Mouse (Mus musculus) lung, postnatal 4 days (tissue): Measurements from ENCODE around the gene Src.
A peak's percentile ranks its signal among the peaks of the same experiment; 100 is the strongest.

Experiments
- DNase-seq, 2 experiments: peaks; one replicate each; pipeline ENCODE4 v3.0.0; 2021

The Src gene

DNA sequence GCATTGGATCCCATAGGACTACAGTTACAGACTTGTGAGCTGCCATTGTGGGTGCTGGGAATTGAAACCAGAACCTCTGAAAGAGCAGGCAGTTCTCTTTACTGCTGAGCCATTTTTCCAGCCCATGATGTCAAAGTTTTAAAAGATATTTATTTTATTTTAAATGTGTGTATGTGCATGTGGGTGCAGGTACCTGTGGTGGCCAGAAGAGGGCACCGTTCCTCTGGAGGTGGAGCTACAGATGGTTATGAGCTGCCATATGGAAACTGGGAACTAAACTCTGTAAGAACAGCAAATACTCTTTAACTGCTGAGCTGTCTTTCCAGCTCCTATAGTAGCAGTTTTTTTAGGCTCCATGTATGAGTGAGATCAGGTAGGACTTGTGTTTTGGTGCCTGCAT, 23.1 kb downstream of the Src start:
- DNase-seq = no peak

DNA sequence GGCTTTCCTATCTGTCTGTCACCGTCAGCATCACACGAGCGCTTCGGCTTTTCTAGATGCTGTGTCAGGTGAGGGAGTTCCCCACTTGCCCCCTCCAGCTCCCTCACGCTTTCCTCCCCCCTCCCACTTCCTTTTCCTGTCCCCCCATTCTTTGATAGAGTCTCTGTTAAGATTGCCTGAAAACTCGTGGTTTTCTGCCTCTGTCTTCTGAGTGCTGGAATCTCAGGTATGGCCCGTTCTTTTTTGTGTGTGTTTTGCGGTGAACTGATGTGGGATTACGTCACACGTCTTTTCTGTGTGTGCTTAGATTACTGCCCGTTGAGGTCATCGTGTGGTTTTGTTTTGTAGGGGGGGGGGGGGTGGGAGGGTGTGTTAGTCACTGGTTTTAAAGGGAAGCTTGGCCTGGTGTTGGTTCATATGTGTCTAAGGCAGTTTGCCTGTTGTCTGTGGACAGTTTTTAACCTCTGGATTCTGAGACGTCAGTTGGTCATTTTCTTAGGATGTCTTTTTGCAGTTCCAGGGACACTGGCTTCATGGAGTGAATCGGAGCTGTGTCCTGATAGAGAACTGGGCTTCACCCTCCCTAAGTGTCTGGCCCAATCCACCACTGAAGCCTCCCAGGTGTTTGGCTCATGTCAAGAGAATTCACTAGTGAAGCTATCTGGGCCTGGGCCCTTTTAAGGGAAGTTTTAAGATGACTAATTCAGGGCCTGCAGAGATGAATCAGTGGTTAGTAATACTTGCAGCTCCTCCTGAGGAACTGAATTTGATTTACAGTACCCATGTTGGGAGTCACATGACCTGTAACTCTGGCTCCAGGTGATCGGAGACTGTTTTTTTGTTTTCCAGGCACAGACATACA, 29.3 kb downstream of the Src start:
- DNase-seq = no peak

DNA sequence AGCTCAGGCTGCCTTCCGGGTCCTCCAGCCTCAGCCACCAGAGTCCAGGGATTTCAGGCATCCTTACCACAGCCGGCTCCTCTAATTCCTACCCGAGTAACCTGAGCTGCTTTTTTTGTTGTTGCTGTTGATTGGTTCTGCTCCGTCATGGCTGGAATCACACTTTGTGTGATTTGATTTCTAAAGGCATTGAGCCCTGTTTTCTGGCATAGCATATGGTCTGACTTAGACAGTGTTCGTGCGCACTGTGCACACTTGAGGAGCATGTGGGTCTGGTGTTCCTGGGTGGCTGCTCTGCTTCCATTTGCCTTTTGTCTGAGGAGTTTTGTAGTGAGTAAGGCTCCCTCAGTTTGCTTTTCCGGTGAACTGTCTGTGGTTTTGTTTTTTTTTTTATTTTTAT, 30.1 kb downstream of the Src start:
- DNase-seq = no peak

DNA sequence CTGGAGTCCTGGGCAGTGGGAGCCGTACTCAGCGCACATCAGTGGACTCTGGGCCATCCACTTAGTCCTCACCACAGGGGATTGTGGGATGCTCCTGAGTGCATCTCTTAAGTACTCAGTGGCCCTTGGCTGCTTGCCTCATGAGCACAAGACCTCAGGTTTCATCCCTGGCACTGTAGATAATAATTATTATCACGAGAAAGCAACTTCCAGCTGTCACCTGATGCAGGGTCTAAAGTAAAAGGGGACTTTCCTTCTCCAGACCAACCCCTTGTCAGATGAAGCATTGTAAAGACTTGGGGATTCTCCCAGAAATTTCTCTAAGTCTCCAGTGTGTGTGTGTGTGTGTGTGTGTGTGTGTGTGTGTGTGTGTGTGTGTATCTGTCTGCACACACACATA, 32.7 kb downstream of the Src start:
- no peak for DNase-seq

DNA sequence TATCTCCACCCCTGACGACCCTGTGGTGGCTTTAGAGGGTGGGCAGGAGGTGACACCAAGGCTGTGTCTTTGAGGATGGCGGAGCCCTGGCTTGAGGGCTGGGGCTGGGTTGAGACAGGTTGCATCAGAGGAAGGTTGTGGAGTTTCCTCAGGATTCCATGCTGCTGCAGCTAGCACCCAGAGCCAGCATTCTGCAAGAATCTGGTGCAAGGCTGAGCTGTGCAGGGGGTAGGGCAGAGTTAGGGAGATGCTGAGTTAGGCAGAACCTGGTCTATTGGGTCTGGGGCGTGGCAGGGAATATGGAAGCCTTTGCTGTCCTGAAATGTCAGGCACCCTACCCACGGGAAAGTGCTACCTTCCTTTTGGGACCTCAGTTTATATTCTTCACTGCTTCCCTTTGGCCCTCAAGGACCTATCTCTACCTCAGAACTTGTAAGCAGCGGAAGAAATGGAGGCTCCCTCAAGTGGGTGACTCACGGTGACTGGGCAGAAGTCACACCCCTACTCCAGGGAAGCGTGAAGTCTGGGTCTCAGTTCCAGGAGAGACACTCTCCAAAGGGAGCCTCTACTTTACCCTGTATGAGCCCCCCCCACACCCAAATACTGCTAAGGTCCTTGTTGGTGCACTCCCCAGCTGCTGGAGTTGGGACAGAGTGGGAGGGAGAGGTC, 33.3 kb downstream of the Src start:
- no peak for DNase-seq

DNA sequence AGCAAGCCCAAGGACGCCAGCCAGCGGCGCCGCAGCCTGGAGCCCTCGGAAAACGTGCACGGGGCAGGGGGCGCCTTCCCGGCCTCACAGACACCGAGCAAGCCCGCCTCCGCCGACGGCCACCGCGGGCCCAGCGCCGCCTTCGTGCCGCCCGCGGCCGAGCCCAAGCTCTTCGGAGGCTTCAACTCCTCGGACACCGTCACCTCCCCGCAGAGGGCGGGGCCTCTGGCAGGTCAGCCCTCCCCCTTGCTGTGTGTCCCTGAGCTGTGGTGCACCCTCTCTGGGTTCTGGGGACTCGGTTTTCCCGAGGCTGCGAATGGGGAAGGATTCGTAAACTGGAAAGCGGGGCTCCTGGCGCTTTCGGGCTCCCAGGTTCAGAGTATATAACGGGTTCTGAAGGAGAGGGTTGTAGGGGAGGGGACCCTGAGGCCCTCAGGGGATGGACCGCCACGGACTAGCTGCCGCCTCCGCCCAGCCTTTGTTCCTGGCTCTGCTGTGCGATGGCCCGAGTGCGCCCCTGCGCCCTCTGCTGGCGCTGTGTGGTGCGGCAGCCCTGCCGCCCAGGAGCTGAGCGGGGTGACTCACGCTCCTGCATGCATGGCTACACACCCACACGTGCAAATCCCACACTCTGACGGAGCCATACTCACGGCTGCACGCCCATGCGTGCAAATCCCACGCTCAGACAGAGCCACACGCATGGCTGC, 39.0 kb downstream of the Src start:
- DNase-seq = peak; percentile 93 to 94

DNA sequence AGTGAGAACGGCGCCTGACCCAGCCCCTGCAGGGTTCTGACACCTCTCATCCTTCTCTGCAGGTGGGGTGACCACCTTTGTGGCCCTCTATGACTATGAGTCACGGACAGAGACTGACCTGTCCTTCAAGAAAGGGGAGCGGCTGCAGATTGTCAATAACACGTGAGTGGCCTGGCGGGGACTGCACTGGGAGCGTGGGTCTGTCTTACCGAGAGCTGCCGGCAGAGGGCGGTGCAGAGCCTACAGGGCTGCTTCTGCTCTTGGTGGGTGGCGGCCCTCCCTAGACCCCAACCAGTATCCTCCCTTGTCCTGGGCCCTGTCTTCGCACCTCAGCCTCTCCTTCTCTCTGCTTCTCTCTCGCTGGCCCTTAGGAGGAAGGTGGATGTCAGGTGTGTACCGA, 40.2 kb downstream of the Src start:
- peak; percentile 80 to 87 for DNase-seq

DNA sequence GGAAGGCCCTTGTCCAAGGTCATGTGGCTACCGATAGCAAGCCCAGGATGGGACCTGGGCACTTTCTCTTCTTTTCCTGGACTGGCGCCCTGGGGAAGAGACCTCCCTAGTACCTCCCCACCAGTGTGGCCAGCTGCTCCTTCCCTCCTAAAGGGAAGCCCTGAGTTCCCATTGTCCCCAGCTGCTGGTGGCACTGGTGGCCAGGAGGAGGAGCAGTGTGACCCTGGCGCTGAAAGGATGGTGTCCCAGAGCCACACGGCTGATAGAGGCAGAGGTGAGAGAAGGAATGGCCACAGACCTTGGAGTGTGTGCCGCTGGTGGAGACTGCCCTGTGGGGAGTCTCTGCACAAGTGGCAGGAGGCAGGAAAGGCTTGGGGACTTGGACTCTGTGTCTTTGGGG, 41.5 kb downstream of the Src start:
- no peak for DNase-seq

DNA sequence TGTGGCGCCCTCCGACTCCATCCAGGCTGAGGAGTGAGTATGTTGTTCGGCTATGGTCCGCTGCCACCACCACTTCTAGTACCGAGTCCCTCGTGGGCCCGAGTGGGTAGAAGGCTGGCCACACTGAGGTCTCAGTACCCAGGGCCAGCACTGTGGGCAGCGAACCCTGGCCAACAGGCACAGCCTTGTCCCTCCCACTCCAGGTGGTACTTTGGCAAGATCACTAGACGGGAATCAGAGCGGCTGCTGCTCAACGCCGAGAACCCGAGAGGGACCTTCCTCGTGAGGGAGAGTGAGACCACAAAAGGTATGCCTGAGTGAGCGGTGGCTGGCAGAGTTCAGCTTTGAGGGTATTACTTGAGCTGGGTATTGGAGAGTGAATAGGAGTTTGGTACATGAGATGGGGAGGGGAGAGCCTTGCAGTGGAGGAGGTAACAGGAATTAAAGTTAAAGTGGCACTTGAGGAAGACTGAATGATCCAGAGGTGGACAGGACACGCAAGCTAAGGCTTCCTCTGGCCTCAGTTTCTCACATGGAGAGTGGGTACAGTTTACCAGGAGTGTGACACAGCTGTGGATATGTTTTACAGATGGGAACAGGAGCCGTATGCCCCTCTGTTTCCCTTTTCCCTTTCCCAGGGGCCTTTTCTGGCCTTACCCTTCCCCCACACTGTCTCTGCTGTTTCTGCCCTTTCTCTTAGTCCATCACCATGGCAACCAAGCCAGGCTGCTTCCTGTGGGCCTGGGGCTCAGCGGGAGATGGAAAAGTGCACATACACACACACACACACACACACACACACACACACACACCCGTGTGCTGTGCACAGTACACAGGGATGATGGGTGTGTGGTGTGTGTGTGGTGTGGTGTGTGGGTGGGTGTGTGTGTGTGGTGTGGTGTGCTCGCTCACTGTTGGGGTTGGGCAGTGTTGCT, 44.8 kb downstream of the Src start:
- no peak for DNase-seq

DNA sequence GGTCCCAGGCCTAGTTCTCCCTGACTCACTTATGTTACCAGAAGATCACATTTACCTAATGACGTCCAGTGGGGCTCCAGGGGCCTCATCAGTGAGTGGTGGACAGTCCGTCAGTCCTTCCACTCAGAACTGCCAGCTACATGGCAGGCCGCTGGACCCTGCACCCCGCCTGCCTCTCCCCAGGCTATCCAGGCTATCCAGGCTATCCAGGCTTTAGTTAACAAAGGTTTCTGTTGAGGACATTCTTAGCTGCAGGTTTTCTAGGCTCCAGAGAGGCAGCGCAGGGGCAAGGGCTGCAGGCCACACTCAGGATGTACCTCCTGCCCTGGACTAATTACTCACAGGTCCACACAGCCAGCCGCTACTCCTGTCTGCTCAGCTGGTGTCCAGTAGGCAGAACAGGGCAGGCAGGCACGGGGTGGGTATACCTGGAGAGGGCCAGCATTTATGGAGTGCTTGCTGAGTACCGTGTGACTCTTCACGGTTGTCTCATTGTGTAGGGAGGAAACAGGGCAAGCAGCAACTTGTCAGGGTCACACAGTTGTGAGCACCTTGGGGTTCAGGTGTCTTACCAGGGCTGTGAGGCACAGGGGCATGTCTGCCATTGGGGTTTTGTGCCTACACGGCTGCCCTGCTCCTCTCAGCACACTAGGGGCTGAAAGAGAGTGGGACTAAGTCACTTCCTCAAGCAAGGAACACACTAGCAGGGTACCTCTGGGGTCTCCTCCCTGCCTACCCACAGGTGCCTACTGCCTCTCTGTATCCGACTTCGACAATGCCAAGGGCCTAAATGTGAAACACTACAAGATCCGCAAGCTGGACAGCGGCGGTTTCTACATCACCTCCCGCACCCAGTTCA, 45.9 kb downstream of the Src start:
- DNase-seq = no peak

DNA sequence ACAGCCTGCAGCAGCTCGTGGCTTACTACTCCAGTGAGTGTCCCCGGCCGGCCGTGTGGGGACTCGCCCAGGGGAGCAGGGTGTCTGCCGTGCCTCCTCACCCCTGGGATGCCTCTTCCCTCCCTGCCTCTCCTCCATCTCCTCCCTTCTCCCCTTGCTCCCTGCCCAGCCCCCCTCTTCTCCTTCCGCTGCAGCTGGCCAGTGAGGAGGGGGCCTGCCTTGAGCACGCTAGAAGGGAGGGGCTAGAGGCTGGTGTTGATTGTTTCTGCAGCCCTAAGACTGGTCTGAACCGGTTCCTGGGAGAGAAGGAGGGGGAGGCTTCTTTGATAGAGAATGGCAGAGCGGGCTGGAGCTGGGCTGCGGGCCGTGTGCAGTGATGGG, 46.5 kb downstream of the Src start:
- DNase-seq = peak in 1 of 2 experiments; percentile 53

DNA sequence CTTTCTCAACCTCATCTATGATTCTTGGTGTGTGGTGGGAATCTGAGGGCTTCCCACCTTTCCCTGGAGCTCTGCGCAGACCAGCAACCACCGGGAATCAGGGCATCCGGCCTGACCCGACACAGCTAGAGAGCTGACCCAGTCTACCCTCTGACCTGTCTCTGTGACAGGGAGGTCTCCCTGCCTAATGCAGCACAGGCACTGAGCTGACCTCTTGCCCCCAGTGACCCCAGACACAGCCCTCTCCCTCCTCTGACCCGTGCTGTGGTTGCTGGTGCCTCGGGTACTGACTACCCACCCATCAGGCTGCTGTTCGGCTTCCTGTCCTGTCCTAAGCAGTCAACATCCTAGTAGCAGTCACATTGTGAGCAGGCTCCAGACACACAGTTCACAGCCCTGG, 48.6 kb downstream of the Src start:
- DNase-seq = no peak

DNA sequence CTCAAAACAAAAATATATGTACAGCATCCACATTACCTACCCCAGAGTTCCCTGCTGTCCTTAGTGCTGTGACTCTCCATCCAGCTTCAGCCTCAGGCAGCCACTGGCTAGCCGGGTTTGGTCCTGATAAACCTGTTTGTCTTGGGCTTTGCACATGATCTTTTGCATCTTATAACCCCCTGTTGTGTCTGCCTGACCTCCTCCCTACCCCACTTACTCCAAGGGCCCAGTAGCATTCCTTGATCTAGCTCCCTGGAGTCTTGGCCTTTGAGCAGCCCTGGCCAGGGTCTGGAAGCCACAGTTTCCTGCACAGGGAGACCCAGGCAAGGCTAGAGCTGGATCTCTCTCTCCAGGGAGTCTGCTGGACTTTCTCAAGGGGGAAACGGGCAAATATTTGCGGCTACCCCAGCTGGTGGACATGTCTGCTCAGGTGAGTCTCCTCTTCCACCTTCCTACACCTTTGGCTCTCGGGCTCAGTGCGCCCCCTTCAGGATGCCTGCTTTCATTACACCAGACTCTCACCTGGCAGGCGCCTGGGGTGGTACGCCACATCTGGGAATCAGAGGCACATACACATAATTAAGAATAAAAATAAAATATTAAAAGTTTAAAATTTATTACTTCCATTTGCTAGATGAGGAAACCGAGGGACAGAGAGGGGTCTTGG, 50.0 kb downstream of the Src start:
- DNase-seq = peak in 1 of 2 experiments; percentile 53

DNA sequence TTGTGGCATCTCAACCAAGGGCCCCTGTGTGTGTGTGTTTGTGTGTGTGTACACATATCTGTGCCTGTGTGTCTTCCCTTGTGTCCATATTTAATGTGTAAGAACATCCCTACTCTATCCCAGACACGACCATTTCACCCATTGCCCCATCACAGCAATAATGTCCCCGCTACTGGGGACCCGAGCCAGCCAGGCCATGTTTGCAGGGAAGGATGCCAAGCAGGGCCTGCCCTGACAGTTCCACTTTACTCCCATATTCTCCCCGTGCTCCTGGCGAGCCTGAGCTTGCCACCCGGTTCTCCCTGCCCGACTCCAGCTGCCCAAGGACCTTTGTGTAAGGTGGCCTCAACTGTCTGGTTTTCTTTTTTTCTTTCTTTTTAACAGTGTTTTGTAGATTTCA, 53.0 kb downstream of the Src start:
- DNase-seq = peak; percentile 51 to 71

DNA sequence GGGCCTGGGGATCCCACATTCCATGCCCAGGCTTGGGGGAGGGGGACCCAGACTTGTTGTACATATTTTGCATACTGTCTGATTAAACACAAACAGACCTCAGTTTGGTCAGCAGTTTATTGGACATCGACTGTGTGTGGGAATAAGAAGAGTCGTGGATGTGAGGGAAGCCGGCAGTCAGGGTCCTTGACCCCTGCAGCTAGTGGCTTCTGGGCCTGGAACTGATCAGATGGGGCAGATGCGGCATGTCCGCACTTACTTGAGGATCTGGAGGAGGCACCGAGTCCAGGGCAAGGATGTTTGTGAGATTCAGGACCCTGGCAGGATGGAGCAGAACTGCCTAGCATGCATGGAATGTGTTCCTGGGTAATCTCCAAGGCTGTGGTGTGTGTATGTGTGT, 53.5 kb downstream of the Src start:
- DNase-seq = peak in 1 of 2 experiments; percentile 59

DNA sequence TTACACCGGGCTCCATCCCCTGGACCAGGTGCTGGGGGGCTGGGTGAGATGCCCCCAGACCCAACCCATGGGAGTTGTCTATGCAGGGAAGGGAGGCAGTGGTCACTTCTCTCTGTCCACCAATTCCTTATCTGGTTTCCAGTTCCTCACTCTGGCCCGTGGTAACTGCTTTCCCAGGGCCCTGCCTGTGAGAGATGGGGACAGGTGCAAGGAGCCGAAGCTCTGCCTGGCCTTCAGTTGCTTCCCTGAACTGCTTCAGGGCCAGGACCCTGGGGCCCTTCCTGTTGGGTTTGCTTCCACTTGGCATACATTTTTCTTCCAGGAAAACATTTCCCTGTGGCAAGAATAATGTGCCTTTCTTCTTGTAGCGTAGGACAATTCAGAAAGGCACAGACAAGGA, 54.2 kb downstream of the Src start:
- no peak for DNase-seq

DNA sequence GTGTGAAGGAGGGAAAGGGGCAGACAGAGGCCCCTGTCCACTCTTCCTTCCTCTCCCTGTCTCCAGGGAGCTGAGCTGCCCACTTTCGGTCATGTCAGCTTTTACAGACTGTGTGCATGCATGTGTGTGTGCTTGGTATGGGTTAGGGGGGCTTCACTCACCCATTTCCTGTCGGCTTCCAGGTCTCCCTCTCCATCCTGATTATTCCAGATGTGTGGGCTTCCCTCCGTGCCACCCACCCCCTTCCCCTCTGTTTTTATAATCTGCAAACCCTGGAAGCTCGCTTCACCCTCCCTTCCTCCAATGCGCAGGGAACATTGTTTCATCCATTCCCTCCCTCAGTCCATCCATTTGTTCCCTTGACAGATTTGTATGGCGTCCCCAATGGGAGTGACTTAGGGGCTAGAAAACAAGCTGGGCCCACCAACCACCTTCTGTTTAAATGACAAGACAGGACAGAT, 56.1 kb downstream of the Src start:
- no peak for DNase-seq

DNA sequence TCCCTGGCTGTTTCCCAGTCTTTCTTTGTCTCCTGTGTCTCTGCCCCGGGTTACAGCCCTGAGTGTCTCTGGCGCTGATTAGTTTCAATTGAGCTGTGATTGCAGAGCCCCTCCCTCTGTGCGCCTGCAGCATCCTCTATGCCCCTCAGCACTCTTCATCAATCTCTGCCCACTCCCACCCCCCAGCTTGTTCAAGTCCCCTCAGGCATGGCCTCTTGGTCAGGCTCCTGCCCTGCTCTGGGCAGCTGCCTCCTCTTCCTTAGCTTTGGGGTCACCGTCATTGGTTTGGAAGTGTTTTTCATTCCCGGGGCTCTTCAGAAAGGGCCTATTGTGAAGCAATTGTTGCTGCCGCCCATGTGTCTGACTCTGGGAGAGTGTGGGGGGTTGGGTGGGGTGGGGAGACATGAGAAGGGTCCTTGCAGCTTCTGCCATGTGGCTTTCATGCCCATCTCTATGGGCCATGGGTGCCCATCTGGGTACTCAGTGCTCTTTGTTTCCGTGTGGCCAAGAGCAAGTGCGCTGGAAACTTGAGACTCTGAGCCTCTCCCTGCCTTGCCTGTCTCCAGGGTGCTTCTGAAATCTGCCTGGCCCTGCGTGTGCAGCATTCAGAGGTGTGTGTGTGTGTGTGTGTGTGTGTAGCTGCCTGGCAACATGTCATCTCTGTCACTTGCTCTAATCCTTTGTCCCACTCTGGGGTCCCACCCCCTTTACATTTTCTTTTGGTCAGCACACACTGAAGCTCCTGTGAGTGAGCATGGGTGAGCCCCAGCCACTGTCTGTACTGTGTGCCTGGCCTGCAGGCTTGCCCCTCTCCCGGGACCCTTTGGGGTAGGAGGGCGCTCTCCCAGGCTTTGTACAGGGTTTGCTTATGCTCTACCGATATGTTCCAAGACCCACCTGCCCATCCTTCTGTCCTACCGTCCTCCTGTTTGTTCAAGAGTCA, 57.5 kb downstream of the Src start:
- no peak for DNase-seq

DNA sequence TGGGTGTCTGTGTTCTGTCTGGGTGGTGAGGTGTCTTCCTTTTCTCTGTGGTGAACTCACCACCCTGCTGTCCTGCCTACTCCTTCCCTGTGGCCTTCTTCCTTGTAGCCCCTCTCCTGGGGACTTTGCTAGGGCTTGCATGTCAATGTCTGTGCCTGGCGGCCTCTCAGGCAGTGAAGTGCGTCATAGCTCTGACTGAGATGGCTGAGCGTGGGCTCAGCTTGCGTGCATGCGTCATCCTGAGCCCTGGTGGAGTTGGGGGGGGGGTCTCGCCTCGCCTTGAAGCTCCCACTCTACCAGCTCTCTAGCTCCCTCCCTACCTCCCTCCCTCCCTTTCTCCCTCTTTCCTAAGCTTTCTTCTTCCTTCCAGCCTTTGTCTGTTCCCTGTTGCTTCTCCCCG, 60.4 kb downstream of the Src start:
- no peak for DNase-seq
